8 mouse cellular contexts compared by ENCODE assay signal in the genomic region with DNA sequence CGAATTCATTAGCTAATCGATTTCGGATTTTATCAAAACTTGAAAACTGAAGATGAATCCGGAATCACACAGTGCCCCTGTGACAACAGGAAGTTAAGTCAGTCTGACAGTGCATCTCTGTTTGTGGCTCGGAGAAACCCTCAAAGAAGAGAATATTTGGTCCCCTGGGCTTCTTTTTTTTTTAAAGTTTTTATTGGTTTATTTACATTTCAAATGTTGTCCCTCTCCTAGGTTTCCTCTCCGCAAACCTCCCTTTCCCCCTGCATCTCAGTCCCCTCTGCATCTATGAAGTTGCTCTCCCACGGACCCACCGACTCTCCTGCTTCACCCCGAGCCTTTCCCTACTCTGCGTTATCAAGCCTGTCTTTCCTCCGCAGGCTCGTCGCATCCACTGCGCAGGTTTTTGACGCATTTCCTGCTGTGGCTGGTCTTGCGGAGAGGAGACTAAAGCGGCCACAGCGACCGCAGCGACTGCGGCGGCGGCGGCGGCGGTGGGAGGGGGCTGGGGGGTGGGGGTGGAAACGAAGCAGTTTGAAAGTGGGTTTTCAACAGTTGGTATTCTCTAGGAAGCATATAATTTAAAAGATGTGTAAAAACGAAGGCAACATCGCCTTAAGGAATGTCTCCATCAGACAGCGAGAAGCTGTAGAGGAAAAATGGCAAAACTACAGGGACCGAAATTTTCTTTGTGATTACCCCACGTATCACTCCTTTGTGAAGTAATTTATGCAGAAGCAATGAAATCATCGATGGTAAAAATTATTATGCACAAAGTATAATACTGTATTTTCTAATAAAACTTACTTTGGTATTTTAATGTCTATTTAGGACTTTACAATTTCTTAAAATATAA.
DNase-seq lines count a peak whose midpoint lies in the region; ATAC-seq lines count a peak whose summit lies in the region.
"Not testable (repeated sequence)": the region's sequence is repeated elsewhere in the genome, so short reads cannot be mapped to it uniquely, and the experiment has no call there.

No protein-coding gene starts in this region.

- peak overlapping the region; percentile 45 for H3K4me3 ChIP-seq in forebrain, embryonic 15.5 days
- H3K4me3 ChIP-seq in limb, embryonic 15.5 days: peak overlapping the region; percentile 37
- peak overlapping the region; percentile 33 for H3K4me3 ChIP-seq in midbrain, embryonic 14.5 days (replicated peaks; ENCODE audit: low read depth, low read length)

- H3K36me3 ChIP-seq in forebrain, embryonic 15.5 days; limb, embryonic 15.5 days; midbrain, embryonic 14.5 days (ENCODE audit: control insufficient read depth, insufficient read depth, low read length): not testable (repeated sequence)

- intact Hi-C loops in heart, postnatal 14 days (cut with DNase I): not testable (repeated sequence)

- H3K27ac ChIP-seq in forebrain, embryonic 15.5 days (replicated peaks): peak overlapping the region; percentile 78
- not testable (repeated sequence) for H3K27ac ChIP-seq in limb, embryonic 15.5 days
- peak overlapping the region; percentile 73 for H3K27ac ChIP-seq in midbrain, embryonic 14.5 days (replicated peaks; ENCODE audit: low read depth, low read length)

- DNase-seq in NIH3T3 (ENCODE audit: low read depth): peak; percentile 84
- peak; percentile 79 for DNase-seq in cerebellum, adult 9-10 months
- peak; percentile 3 to 35 for DNase-seq in heart, postnatal 14 days
- peak; percentile 40 to 56 for DNase-seq in kidney, postnatal 25 days
- DNase-seq in midbrain, embryonic 14.5 days: peak; percentile 89
- DNase-seq in skeletal muscle tissue, adult 2 months (ENCODE audit: low read depth, low spot score): peak; percentile 3

- H3K27me3 ChIP-seq in forebrain, embryonic 15.5 days; limb, embryonic 15.5 days; midbrain, embryonic 14.5 days (ENCODE audit: control insufficient read depth, insufficient read depth, low read length): not testable (repeated sequence)

- not testable (repeated sequence) for H3K4me1 ChIP-seq in forebrain, embryonic 15.5 days; limb, embryonic 15.5 days; midbrain, embryonic 14.5 days (ENCODE audit: control insufficient read depth, insufficient read depth, low read length)

- H3K4me2 ChIP-seq in forebrain, embryonic 15.5 days (replicated peaks): peak overlapping the region; percentile 30
- H3K4me2 ChIP-seq in limb, embryonic 15.5 days: peak overlapping the region; percentile 43
- H3K4me2 ChIP-seq in midbrain, embryonic 14.5 days (ENCODE audit: low read length): peak overlapping the region; percentile 36

- H3K9me3 ChIP-seq in forebrain, embryonic 15.5 days; limb, embryonic 15.5 days; midbrain, embryonic 14.5 days (ENCODE audit: control insufficient read depth, low read length): not testable (repeated sequence)

- ATAC-seq in forebrain, embryonic 15.5 days (replicated peaks): peak; percentile 99
- ATAC-seq in limb, embryonic 15.5 days (ENCODE audit: insufficient number of reproducible peaks, low FRiP score, low TSS enrichment, low read depth): not testable (repeated sequence)
- ATAC-seq in midbrain, embryonic 14.5 days (ENCODE audit: low FRiP score, low TSS enrichment): peak; percentile 89

- peak overlapping the region; percentile 35; the same call in 1 of the 2 replicates for H3K9ac ChIP-seq in forebrain, embryonic 15.5 days (replicated peaks)
- not testable (repeated sequence) for H3K9ac ChIP-seq in limb, embryonic 15.5 days; midbrain, embryonic 14.5 days (replicated peaks; ENCODE audit: low read length)

- WGBS in forebrain, embryonic 15.5 days: 17% methylated on average over 33 of the region's 33 CpGs
- WGBS in limb, embryonic 15.5 days: 8% methylated on average over 33 of the region's 33 CpGs
- 18% methylated on average over 33 of the region's 33 CpGs for WGBS in midbrain, embryonic 14.5 days

Comparison
In these comparisons a context has a peak if more than half of its experiments do, and no peak if none do; other contexts are left out.
1. DNase-seq: peak in every context shown above with its lines; median percentile 89 in midbrain, embryonic 14.5 days; 84 in NIH3T3; 79 in cerebellum, adult 9-10 months; 48 in kidney, postnatal 25 days; 19 in heart, postnatal 14 days; 3 in skeletal muscle tissue, adult 2 months.